ENCODE assay signal across 7 mouse cellular contexts in the genomic region with DNA sequence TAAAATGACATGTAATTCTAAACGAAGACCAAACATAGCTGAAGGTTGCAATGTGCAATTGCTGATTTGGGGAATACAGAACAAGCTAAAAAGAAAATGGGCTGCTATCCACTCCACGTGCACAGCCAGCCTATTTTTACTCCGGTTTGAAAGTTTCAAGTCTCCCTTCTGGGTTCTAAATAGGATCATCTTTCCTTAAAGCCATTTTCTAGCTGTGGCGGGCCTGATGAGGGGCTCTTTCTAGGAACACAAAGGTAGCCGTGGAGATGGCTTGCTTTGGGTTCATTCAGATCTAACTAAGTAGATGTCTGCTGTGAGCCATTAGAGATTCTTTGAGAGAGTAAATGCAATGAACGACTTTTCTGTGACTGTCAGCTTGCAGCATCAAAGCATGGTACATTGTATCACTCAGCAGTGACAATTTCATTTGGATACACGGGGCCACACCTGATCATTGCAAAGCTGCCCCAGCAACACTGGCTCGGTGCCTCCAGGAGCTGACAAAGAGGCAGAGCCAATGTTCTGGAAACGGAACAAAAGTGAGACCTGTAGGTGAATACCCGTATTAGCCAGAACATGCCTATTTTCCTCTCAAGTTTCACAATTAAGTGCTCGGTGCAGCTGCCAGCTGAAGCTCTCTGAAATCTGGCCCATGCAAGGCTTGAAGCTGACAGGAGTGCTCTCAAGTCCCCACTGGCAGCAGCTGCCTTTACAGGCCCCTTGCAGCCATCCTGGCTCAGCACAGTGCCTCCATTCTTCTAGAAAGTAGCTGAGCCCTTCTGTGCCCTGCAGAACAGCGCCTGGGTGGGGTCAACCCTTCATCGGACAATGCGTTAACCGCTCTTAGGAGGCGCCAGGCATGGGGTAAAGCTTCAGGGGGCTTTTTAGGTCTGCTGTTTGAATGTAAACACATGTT.
DNase-seq lines count a peak whose midpoint lies in the region; ATAC-seq and TF ChIP-seq lines count a peak whose summit lies in the region.

No protein-coding gene starts in this region.

- 0 out of 2 replicates have a peak overlapping the region, but pooled peaks have one; percentile 10 for H3K9ac ChIP-seq in midbrain, embryonic 16.5 days (ENCODE audit: low read depth, low read length)

- no peak for TF ChIP-seq CTCF in brain, embryonic 14.5 days (IDR thresholded peaks at IDR 0.05; ENCODE audit: borderline replicate concordance, extremely low read depth, insufficient read depth, insufficient read length)

- peaks cover 16% of the 10 kb centered on the region for H3K4me1 ChIP-seq in midbrain, embryonic 16.5 days (ENCODE audit: control insufficient read depth, insufficient read depth, low read length)

- no peaks in the 10 kb centered on the region for H3K36me3 ChIP-seq in midbrain, embryonic 16.5 days (ENCODE audit: control insufficient read depth, insufficient read depth, low read length)

- peak; percentile 78 for ATAC-seq in midbrain, embryonic 16.5 days

- no peaks in the 10 kb centered on the region for H3K27me3 ChIP-seq in midbrain, embryonic 16.5 days (ENCODE audit: control insufficient read depth, insufficient read depth, low read depth, low read length)

- H3K4me3 ChIP-seq in midbrain, embryonic 16.5 days (ENCODE audit: low read depth, low read length) = no peak overlapping the region

- WGBS in midbrain, embryonic 16.5 days = 9% methylated on average over 16 of the region's 16 CpGs

- H3K27ac ChIP-seq in midbrain, embryonic 16.5 days (ENCODE audit: low read length) = peak overlapping the region; percentile 51

- 0 out of 2 replicates have a peak overlapping the region, but pooled peaks have one; percentile 8 for H3K4me2 ChIP-seq in midbrain, embryonic 16.5 days (ENCODE audit: low read length)

- no peak for TF ChIP-seq POLR2A in brain, embryonic 14.5 days (IDR thresholded peaks at IDR 0.05; ENCODE audit: borderline replicate concordance, extremely low read depth, insufficient read depth, insufficient read length, poor library complexity, severe bottlenecking)

- DNase-seq in Muller cell, postnatal 12 days (ENCODE audit: inconsistent ontology term) = peak; percentile 42
- peak; percentile 92 for DNase-seq in brain, embryonic 14.5 days (ENCODE audit: low read depth)
- peak; percentile 69 for DNase-seq in gonadal fat pad, adult 2 months (ENCODE audit: low read depth)
- DNase-seq in kidney, postnatal 10 days = peak; percentile 24
- DNase-seq in MN1 (ENCODE audit: low spot score) = no peak
- no peak for DNase-seq in cerebellum, postnatal 36 days

- no peaks in the 10 kb centered on the region for H3K9me3 ChIP-seq in midbrain, embryonic 16.5 days (replicated peaks; ENCODE audit: control insufficient read depth, low read length, poor library complexity, severe bottlenecking)

Comparison
In these comparisons a context has a peak if more than half of its experiments do, and no peak if none do; other contexts are left out.
1. DNase-seq: peak in Muller cell, postnatal 12 days (single experiment), brain, embryonic 14.5 days (single experiment), gonadal fat pad, adult 2 months (single experiment) and kidney, postnatal 10 days (single experiment); none in MN1 (single experiment) and cerebellum, postnatal 36 days (0 of 2).